Comparison of ENCODE assay signal across 8 mouse cellular contexts in the genomic region with DNA sequence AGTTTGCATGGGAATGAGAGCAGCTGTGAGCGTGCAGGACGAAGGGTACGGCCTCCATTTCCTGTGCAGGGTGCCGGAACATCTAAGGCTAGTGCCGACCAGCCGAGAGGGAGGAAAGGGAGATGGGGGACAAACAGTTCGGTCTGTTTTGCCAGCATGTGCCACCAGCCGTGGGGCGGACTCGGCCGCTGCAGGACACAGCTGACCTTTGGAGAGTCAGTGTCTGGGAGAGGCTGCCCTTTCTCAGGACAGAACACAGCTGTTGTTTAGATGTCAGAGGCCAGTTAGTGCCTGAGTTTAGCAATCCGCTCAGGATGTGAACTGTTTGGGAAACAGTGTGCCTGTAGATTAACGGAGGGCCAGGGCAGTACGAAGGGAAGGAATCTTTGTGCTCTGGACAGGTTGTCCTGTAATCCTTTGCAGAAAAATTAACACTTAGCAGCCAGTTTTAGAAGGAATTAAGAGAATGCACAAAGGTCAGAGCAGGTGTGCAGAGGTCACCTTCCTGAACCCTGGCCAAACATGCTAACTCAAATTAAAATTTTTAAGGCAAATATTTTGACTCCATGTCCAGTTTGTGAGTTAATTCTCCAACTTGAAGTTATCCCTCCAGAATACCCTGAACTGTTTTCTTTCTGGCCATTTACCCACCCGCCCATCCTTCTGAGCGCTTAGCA. TPM values are rescaled to one million over a fixed set of nuclear protein-coding genes. Genes with fewer than 3 reads are reported as not detected.
DNase-seq lines count a peak whose midpoint lies in the region; ATAC-seq and TF ChIP-seq lines count a peak whose summit lies in the region.

No protein-coding gene starts in this region.

- no peak overlapping the region for H3K9ac ChIP-seq in liver, embryonic 12.5 days
- H3K9ac ChIP-seq in stomach, postnatal 0 days (ENCODE audit: low read length) = no peak overlapping the region
- H3K9ac ChIP-seq in forebrain, embryonic 11.5 days (ENCODE audit: low read length) = no peak overlapping the region

- TF ChIP-seq CTCF in stomach, postnatal 0 days (IDR thresholded peaks at IDR 0.05; ENCODE audit: low read depth) = no peak

- no peaks in the 10 kb centered on the region for H3K9me3 ChIP-seq in liver, embryonic 12.5 days (replicated peaks)
- no peaks in the 10 kb centered on the region for H3K9me3 ChIP-seq in stomach, postnatal 0 days (ENCODE audit: control insufficient read depth, low read length)
- H3K9me3 ChIP-seq in forebrain, embryonic 11.5 days (ENCODE audit: control insufficient read depth, low read length) = no peaks in the 10 kb centered on the region

- peak overlapping the region; percentile 30 for H3K4me2 ChIP-seq in liver, embryonic 12.5 days
- 0 out of 2 replicates have a peak overlapping the region, but pooled peaks have one; percentile 4 for H3K4me2 ChIP-seq in stomach, postnatal 0 days (replicated peaks; ENCODE audit: low read depth)
- no peak overlapping the region for H3K4me2 ChIP-seq in forebrain, embryonic 11.5 days (ENCODE audit: low read depth, low read length, severe bottlenecking)

- H3K4me1 ChIP-seq in liver, embryonic 12.5 days = peaks cover 13% of the 10 kb centered on the region
- no peaks in the 10 kb centered on the region for H3K4me1 ChIP-seq in stomach, postnatal 0 days (replicated peaks; ENCODE audit: control insufficient read depth, insufficient read depth)
- no peaks in the 10 kb centered on the region for H3K4me1 ChIP-seq in forebrain, embryonic 11.5 days (replicated peaks; ENCODE audit: control insufficient read depth, insufficient read depth, low read length)

- WGBS in liver, embryonic 12.5 days (ENCODE audit: insufficient replicate concordance) = 53% methylated on average over 16 of the region's 16 CpGs
- 30% methylated on average over 16 of the region's 16 CpGs for WGBS in stomach, postnatal 0 days
- 67% methylated on average over 16 of the region's 16 CpGs for WGBS in forebrain, embryonic 11.5 days

- intact Hi-C loops in heart, postnatal 25 days (cut with DNase I) = loop anchor here (1.0 kb wide), 1 partner anchor 10 kb away; no protein-coding TSS in a partner anchor

- no peak overlapping the region for H3K4me3 ChIP-seq in liver, embryonic 12.5 days
- H3K4me3 ChIP-seq in stomach, postnatal 0 days (ENCODE audit: low read depth, low read length) = no peak overlapping the region
- H3K4me3 ChIP-seq in forebrain, embryonic 11.5 days (ENCODE audit: low read depth, low read length) = no peak overlapping the region

- peak; percentile 50 for DNase-seq in adrenal gland, postnatal 10 days
- DNase-seq in embryo, embryonic 9.5 days (ENCODE audit: extremely low spot score) = peak; percentile 61
- peak; percentile 56 for DNase-seq in heart, postnatal 25 days (ENCODE audit: low spot score)
- DNase-seq in stomach, postnatal 0 days (ENCODE audit: low spot score) = no peak
- DNase-seq in urinary bladder, postnatal 25 days (ENCODE audit: low spot score) = no peak
- no peak for DNase-seq in forebrain, embryonic 11.5 days (ENCODE audit: low spot score)
- no peak for DNase-seq in c-Kit-positive CD71-positive TER-119-positive erythroid progenitor cells, embryonic 14.5 days (ENCODE audit: low spot score)

- no peaks in the 10 kb centered on the region for H3K27me3 ChIP-seq in liver, embryonic 12.5 days (replicated peaks)
- no peaks in the 10 kb centered on the region for H3K27me3 ChIP-seq in stomach, postnatal 0 days (ENCODE audit: control insufficient read depth, insufficient read depth, low read length)
- no peaks in the 10 kb centered on the region for H3K27me3 ChIP-seq in forebrain, embryonic 11.5 days (ENCODE audit: control insufficient read depth, insufficient read depth, low read length)

- H3K27ac ChIP-seq in liver, embryonic 12.5 days = 0 out of 2 replicates have a peak overlapping the region, but pooled peaks have one; percentile 46
- no peak overlapping the region for H3K27ac ChIP-seq in stomach, postnatal 0 days (replicated peaks)
- no peak overlapping the region for H3K27ac ChIP-seq in forebrain, embryonic 11.5 days (ENCODE audit: low read depth, low read length)

- TF ChIP-seq EP300 in stomach, postnatal 0 days (optimal IDR thresholded peaks at IDR 0.05) = no peak

- ATAC-seq in liver, embryonic 12.5 days = 0 out of 2 replicates have a peak, but pooled peaks have one; percentile 30
- peak; percentile 34; the same call in 1 of the 2 replicates for ATAC-seq in stomach, postnatal 0 days (ENCODE audit: low FRiP score, low TSS enrichment)
- no peak for ATAC-seq in forebrain, embryonic 11.5 days (replicated peaks; ENCODE audit: low FRiP score)

- peaks cover 3% of the 10 kb centered on the region; the same call in 1 of the 2 replicates for H3K36me3 ChIP-seq in liver, embryonic 12.5 days
- no peaks in the 10 kb centered on the region for H3K36me3 ChIP-seq in stomach, postnatal 0 days (ENCODE audit: control insufficient read depth, insufficient read depth, low read length)
- H3K36me3 ChIP-seq in forebrain, embryonic 11.5 days (ENCODE audit: control insufficient read depth, insufficient read depth, low read length) = no peaks in the 10 kb centered on the region

RNA-seq across cellular contexts. Expression of a gene that starts 34.3 kb away (rescaled TPM):
- total RNA-seq in adrenal gland, postnatal 10 days (2021) = 10 to 100 TPM; 28.8 to 30.7 TPM
- total RNA-seq in heart, postnatal 25 days (2021) = 10 to 100 TPM; 10.1 to 12.7 TPM
- 3.9 and 4.4 TPM in 2 replicates for polyA plus RNA-seq in liver, embryonic 12.5 days (2016; fragmentation: Nextera tagmentation; extraction: Ambion mirVana)
- 7.4 and 9.0 TPM in 2 replicates for polyA plus RNA-seq in stomach, postnatal 0 days (2015; fragmentation: Nextera tagmentation; extraction: Ambion mirVana)
- 9.0 and 9.1 TPM in 2 replicates for polyA plus RNA-seq in forebrain, embryonic 11.5 days (2014; fragmentation: Nextera tagmentation; extraction: Ambion mirVana)

Comparison
In these comparisons a context has a peak if more than half of its experiments do, and no peak if none do; other contexts are left out.
1. DNase-seq: peak in adrenal gland, postnatal 10 days (single experiment), embryo, embryonic 9.5 days (single experiment) and heart, postnatal 25 days (single experiment); none in stomach, postnatal 0 days (single experiment), urinary bladder, postnatal 25 days (single experiment), forebrain, embryonic 11.5 days (single experiment) and c-Kit-positive CD71-positive TER-119-positive erythroid progenitor cells, embryonic 14.5 days (single experiment).